Mouse (Mus musculus) intestine, embryonic 16.5 days (tissue): Measurements from ENCODE around the gene A930002H24Rik. TPM values are rescaled to one million over a fixed set of nuclear protein-coding genes. Genes with fewer than 3 reads are reported as not detected.
A peak's percentile ranks its signal among the peaks of the same experiment; 100 is the strongest.

Experiments
- ATAC-seq: fragments of 200-750 bp; cut with Nextera tagmentation; 2 replicates; pipeline ENCODE4 v1.8.0; 2017; ENCODE audit warnings: moderate TSS enrichment, moderate library complexity
- H3K27ac ChIP-seq: fragments of 300-500 bp; sonication (generic); 2 replicates; pipeline ENCODE4 v1.5.1; 2014; ENCODE audit warnings: mild to moderate bottlenecking, low read length
- H3K27me3 ChIP-seq: fragments of 300-500 bp; sonication (generic); replicated peaks from 2 replicates; pipeline ENCODE4 v1.6.1; 2014; ENCODE audit warnings: low read length, control low read depth, mixed read lengths; ENCODE audit not compliant: control insufficient read depth, insufficient read depth
- H3K36me3 ChIP-seq: fragments of 300-500 bp; sonication (generic); 2 replicates; pipeline ENCODE4 v1.6.1; 2014; ENCODE audit warnings: low read length, control low read depth; ENCODE audit not compliant: control insufficient read depth, insufficient read depth
- H3K4me1 ChIP-seq: fragments of 300-500 bp; sonication (generic); 2 replicates; pipeline ENCODE4 v1.6.1; 2014; ENCODE audit warnings: low read length, control low read depth, mixed read lengths; ENCODE audit not compliant: control insufficient read depth, insufficient read depth
- H3K4me2 ChIP-seq: fragments of 300-500 bp; sonication (generic); 2 replicates; pipeline ENCODE4 v1.6.1; 2014; ENCODE audit warnings: low read depth, low read length, control low read depth
- H3K4me3 ChIP-seq: fragments of 300-500 bp; sonication (generic); 2 replicates; pipeline ENCODE4 v1.5.1; 2014; ENCODE audit warnings: mild to moderate bottlenecking, low read length
- H3K9ac ChIP-seq: fragments of 300-500 bp; sonication (generic); 2 replicates; pipeline ENCODE4 v1.6.1; 2014; ENCODE audit warnings: low read depth, low read length
- H3K9me3 ChIP-seq: fragments of 300-500 bp; sonication (generic); 2 replicates; pipeline ENCODE4 v1.6.1; 2016; ENCODE audit warnings: low read length, control low read depth; ENCODE audit not compliant: control insufficient read depth
- WGBS: fragments of 180-500 bp; shearing (Covaris S2); extraction: QIAGEN DNeasy Blood & Tissue Kit; methylation state at CpG from one replicate; pipeline ENCODE4 v1.1.7; 2014; 5-methylcytosine and 5-hydroxymethylcytosine counted together
- polyA plus RNA-seq: library from polyadenylated mRNA; unstranded; fragments of >200 nt; fragmentation: Nextera tagmentation; extraction: Ambion mirVana; gene quantifications from 2 replicates; pipeline ENCODE4 v1.2.1, GENCODE M21; 2015

The A930002H24Rik gene
- 2.0 and 2.9 TPM in 2 replicates for polyA plus RNA-seq

DNA sequence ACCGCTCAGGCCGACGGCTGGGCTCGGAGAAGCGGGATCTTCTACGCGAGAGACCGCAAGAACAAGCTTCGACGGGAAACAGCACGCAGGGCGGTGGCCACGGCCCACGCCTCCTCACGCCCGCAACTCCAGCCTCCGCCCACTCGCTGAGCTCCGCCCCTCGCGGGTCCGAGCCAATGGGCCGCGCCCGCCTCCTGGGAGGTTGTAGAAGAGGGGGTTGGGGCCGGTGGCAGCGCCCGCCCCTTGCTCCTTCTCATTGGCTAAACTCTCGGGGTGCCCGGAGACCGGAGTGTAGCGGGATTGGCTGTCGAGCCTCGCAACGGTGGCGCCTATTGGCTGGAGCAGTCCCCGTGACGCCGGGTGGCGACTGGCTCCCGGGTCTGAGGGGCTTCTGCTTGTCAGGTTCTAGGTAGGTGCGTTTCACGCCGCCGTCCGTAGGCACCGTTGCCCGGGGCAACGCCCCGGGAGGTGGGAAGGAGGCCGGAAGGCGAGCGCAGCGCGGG, at the start of gene A930002H24Rik:
Gene A930002H24Rik, minus strand, starts transcription at position 145 of the 503 bp plus-strand sequence.
- Histone ChIP-seq H3K4me3 (peak within 1 kb of the TSS; percentile 90), H3K4me1 (peaks cover 11% of the 10 kb centered on the region), H3K4me2 (peak within 1 kb of the TSS; percentile 95), H3K36me3 (no peaks in the 10 kb centered on the region), H3K27me3 (no peaks in the 10 kb centered on the region), H3K9ac (peak within 1 kb of the TSS; percentile 91), H3K27ac (peak within 1 kb of the TSS; percentile 73), H3K9me3 (no peaks in the 10 kb centered on the region)
- under 1% methylated on average over 54 of the region's 55 CpGs for WGBS
- ATAC-seq: peak; percentile 100

- Histone ChIP-seq H3K4me3 (no peak overlapping the region), H3K4me1 (no peaks in the 10 kb centered on the region), H3K9ac (no peak overlapping the region), H3K27me3 (no peaks in the 10 kb centered on the region), H3K36me3 (no peaks in the 10 kb centered on the region), H3K27ac (no peak overlapping the region), H3K4me2 (no peak overlapping the region), H3K9me3 (no peaks in the 10 kb centered on the region)
- WGBS: 93% methylated on average over 4 of the region's 4 CpGs
- ATAC-seq: no peak
Measured at GRCm38 (mm10) chr17:63909297-63909696, 45.7 kb upstream of the A930002H24Rik start.

DNA sequence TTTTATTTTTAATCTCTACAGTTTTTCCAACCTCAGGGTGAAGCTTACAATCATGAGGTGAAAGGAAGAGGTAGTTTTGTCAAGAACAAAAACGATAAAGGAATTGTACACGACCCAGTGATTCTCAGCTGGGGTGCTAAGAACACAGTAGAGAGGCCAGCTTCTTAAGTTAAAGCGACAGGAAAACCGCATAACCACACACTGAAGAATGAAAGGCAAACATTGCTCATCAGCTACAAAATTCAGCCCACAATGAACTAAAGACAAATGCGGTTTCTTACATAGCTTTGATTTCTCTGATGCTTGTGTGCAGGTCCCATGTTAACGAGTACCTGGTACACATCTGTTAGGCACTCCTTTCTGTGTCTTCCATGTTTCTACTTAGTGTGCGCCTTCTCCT, 33.5 kb upstream of the A930002H24Rik start:
- no peaks in the 10 kb centered on the region for H3K4me1 ChIP-seq
- 87% methylated on average over 7 of the region's 7 CpGs for WGBS
- no peak overlapping the region for H3K27ac ChIP-seq
- H3K9ac ChIP-seq: no peak overlapping the region
- no peak overlapping the region for H3K4me3 ChIP-seq
- H3K36me3 ChIP-seq: 0 out of 2 replicates have a peak, but pooled peaks cover 4% of the 10 kb centered on the region
- no peaks in the 10 kb centered on the region for H3K9me3 ChIP-seq
- ATAC-seq: no peak
- no peaks in the 10 kb centered on the region for H3K27me3 ChIP-seq
- no peak overlapping the region for H3K4me2 ChIP-seq

DNA sequence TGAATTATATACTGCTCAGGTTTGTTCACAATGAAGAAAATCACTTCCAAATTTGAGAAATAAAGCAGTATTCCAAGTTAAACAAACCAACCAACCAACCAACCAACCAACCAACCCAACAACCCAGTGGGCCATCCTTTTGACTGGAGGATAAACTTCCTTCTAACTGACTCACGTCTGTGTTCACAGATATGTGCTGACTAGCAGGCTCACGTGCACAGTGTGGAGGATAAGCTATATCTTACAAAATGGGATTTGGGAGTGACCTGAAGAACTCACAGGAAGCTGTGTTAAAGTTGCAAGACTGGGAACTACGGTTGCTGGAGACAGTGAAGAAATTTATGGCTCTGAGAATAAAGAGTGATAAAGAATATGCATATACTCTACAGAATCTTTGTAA, 32.2 kb upstream of the A930002H24Rik start:
- Histone ChIP-seq H3K36me3 (0 out of 2 replicates have a peak, but pooled peaks cover 4% of the 10 kb centered on the region), H3K9ac (no peak overlapping the region), H3K27me3 (no peaks in the 10 kb centered on the region), H3K4me1 (no peaks in the 10 kb centered on the region), H3K4me3 (no peak overlapping the region), H3K9me3 (no peaks in the 10 kb centered on the region), H3K4me2 (no peak overlapping the region), H3K27ac (no peak overlapping the region)
- 68% methylated on average over 3 of the region's 3 CpGs for WGBS
- ATAC-seq: no peak

DNA sequence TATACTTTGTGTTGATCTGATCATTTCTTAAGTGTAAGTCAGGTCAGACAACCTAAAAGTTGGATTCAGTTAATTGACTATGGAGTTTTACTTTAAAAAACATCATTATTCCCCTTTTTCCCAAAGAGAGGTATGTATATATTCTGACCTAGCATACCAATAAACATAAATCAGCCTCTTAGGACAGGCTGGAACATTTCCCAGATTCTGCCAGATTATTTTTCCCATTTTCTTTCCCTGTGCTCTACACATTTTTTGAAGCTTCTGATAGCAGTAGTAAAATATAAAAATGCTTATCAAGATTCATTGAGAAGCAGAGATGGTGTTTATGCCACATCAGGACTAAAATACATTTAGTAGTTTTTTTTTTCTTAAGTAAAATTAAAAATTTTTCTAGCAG, 27.0 kb upstream of the A930002H24Rik start:
- ATAC-seq: no peak
- Histone ChIP-seq H3K36me3 (no peaks in the 10 kb centered on the region), H3K27me3 (no peaks in the 10 kb centered on the region)

GRCm38 (mm10) chr17:63886988-63887387, 23.4 kb upstream of the A930002H24Rik start:
- ATAC-seq: no peak
- no peak overlapping the region for H3K4me2 ChIP-seq
- H3K9ac ChIP-seq: no peak overlapping the region
- H3K9me3 ChIP-seq: no peaks in the 10 kb centered on the region
- 95% methylated on average over 2 of the region's 2 CpGs for WGBS
- H3K4me3 ChIP-seq: no peak overlapping the region
- no peaks in the 10 kb centered on the region for H3K4me1 ChIP-seq
- H3K27ac ChIP-seq: no peak overlapping the region
- no peaks in the 10 kb centered on the region for H3K36me3 ChIP-seq
- H3K27me3 ChIP-seq: no peaks in the 10 kb centered on the region

More for the DNA sequence above, 27.0 kb upstream of the A930002H24Rik start:
- Histone ChIP-seq H3K4me1 (no peaks in the 10 kb centered on the region), H3K9ac (no peak overlapping the region), H3K4me3 (no peak overlapping the region), H3K9me3 (no peaks in the 10 kb centered on the region), H3K27ac (no peak overlapping the region), H3K4me2 (no peak overlapping the region)

DNA sequence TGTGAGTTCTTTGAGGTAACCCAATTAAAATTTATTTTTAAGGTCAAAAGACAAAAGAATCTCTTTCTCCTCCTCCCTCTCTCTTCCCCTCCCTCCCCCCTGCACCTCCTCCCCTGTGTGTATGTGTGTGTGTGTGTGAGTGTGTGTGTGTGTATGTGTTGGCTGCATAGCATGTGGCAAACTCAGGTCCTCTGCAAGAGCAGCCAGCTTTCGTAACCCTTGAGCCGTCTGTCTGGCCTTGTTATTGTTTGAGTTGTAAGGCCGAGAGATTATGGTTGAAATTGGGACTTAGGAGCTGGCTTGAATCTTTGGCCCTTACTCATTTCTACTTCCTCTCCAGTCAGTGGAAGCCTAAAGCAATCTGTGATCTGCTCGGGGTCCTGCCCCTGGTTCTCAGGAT, 16.4 kb upstream of the A930002H24Rik start:
- no peak for ATAC-seq
- no peak overlapping the region for H3K27ac ChIP-seq
- H3K9me3 ChIP-seq: no peaks in the 10 kb centered on the region
- H3K36me3 ChIP-seq: no peaks in the 10 kb centered on the region
- H3K9ac ChIP-seq: no peak overlapping the region
- no peak overlapping the region for H3K4me2 ChIP-seq
- no peaks in the 10 kb centered on the region for H3K4me1 ChIP-seq
- no peaks in the 10 kb centered on the region for H3K27me3 ChIP-seq
- WGBS: 78% methylated on average over 4 of the region's 4 CpGs
- no peak overlapping the region for H3K4me3 ChIP-seq

DNA sequence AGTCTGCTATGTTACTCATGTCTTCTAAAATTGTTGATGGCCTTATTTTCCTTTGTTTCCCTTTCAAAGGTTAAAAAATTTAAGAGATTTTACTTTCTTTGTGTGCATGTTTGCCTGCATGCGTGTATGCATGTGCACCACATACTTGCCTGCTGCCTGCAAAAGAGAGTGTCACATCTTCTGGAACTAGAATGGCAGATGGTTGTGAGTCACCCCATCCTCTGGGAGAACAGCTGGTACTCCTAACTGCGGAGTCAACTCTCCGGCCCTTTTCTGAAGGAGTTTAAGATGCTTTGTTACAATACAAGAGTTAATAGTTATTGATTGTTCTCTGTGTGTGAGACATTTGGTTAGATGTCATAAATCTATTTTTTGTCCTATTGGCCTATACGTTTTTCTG, 15.3 kb upstream of the A930002H24Rik start:
- Histone ChIP-seq H3K36me3 (no peaks in the 10 kb centered on the region), H3K9me3 (no peaks in the 10 kb centered on the region), H3K27ac (no peak overlapping the region), H3K27me3 (no peaks in the 10 kb centered on the region), H3K4me2 (no peak overlapping the region), H3K4me1 (no peaks in the 10 kb centered on the region), H3K9ac (no peak overlapping the region), H3K4me3 (no peak overlapping the region)
- ATAC-seq: no peak
- WGBS: 69% methylated on average over 4 of the region's 4 CpGs

DNA sequence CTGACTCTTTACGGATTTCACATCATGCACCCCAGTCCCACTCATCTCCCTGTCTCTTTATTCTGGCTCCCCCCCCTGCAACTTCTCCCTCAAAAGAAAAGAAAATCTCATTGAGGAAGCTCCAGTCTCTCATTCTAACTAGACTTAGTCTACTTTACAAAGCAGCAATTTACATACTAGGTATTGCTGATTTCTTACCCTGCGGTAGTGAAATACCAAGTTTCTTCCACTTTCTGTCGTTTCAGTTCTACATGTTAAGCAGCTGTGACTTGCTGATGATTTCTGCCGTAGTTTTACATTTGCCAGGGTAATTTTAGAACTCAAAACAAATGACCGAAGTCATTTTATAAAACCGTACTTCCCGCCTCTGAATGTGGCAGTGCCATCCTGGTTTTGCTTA, 8.2 kb upstream of the A930002H24Rik start:
- H3K27ac ChIP-seq: no peak overlapping the region
- H3K36me3 ChIP-seq: no peaks in the 10 kb centered on the region
- no peak overlapping the region for H3K4me2 ChIP-seq
- H3K9me3 ChIP-seq: no peaks in the 10 kb centered on the region
- H3K4me3 ChIP-seq: no peak overlapping the region
- no peaks in the 10 kb centered on the region for H3K4me1 ChIP-seq
- no peaks in the 10 kb centered on the region for H3K27me3 ChIP-seq
- WGBS: 89% methylated on average over 7 of the region's 7 CpGs
- ATAC-seq: no peak
- no peak overlapping the region for H3K9ac ChIP-seq

- H3K27me3 ChIP-seq: no peaks in the 10 kb centered on the region
- peak overlapping the region; percentile 91 for H3K9ac ChIP-seq
- under 1% methylated on average over 37 of the region's 48 CpGs for WGBS
- H3K4me2 ChIP-seq: peak overlapping the region; percentile 93
- peak overlapping the region; percentile 73 for H3K27ac ChIP-seq
- H3K36me3 ChIP-seq: no peaks in the 10 kb centered on the region
- H3K4me3 ChIP-seq: peak overlapping the region; percentile 90
- ATAC-seq: peak; percentile 77
- peaks cover 11% of the 10 kb centered on the region for H3K4me1 ChIP-seq
- H3K9me3 ChIP-seq: no peaks in the 10 kb centered on the region
Measured at GRCm38 (mm10) chr17:63864171-63864571, 580 bp upstream of the A930002H24Rik start.
